Mouse (Mus musculus): ENCODE results near the gene Msl1.

Msl1 gene

GRCm38 (mm10) chr11:98795015-98795713 is at the start of gene Msl1:
Gene Msl1, plus strand, starts transcription at chr11:98795516.
- peak; percentile 77 for DNase-seq (ENCODE audit: low spot score)

- no peak for DNase-seq (ENCODE audit: low spot score)
Measured at GRCm38 (mm10) chr11:98745932-98746853, 49.1 kb upstream of the Msl1 start.

- DNase-seq (ENCODE audit: low spot score): peak; percentile 72
Measured at GRCm38 (mm10) chr11:98746855-98747693, 48.2 kb upstream of the Msl1 start.

- DNase-seq (ENCODE audit: low spot score): no peak
Measured at GRCm38 (mm10) chr11:98747804-98748505, 47.4 kb upstream of the Msl1 start.

- DNase-seq (ENCODE audit: low spot score): no peak
Measured at GRCm38 (mm10) chr11:98748506-98749416, 46.6 kb upstream of the Msl1 start.

GRCm38 (mm10) chr11:98749716-98750115 is 45.6 kb upstream of the Msl1 start:
- DNase-seq (ENCODE audit: low spot score): no peak

- no peak for DNase-seq (ENCODE audit: low spot score)
Measured at GRCm38 (mm10) chr11:98750351-98751201, 44.7 kb upstream of the Msl1 start.

- DNase-seq (ENCODE audit: low spot score): no peak
Measured at GRCm38 (mm10) chr11:98751221-98751782, 44.0 kb upstream of the Msl1 start.

GRCm38 (mm10) chr11:98752562-98753140 is 42.7 kb upstream of the Msl1 start:
- no peak for DNase-seq (ENCODE audit: low spot score)

- no peak for DNase-seq (ENCODE audit: low spot score)
Measured at GRCm38 (mm10) chr11:98753264-98753663, 42.1 kb upstream of the Msl1 start.

GRCm38 (mm10) chr11:98754151-98754620 is 41.1 kb upstream of the Msl1 start:
- DNase-seq (ENCODE audit: low spot score): no peak

GRCm38 (mm10) chr11:98754621-98755181 is 40.6 kb upstream of the Msl1 start:
- peak; percentile 75 for DNase-seq (ENCODE audit: low spot score)

- DNase-seq (ENCODE audit: low spot score): no peak
Measured at GRCm38 (mm10) chr11:98755726-98756380, 39.5 kb upstream of the Msl1 start.

GRCm38 (mm10) chr11:98756711-98757110 is 38.6 kb upstream of the Msl1 start:
- DNase-seq (ENCODE audit: low spot score): no peak

- no peak for DNase-seq (ENCODE audit: low spot score)
Measured at GRCm38 (mm10) chr11:98761939-98762338, 33.4 kb upstream of the Msl1 start.

GRCm38 (mm10) chr11:98762756-98763501 is 32.4 kb upstream of the Msl1 start:
- no peak for DNase-seq (ENCODE audit: low spot score)

- no peak for DNase-seq (ENCODE audit: low spot score)
Measured at GRCm38 (mm10) chr11:98763502-98763861, 31.8 kb upstream of the Msl1 start.
